Mouse (Mus musculus): Measurements from ENCODE around the gene Olfr543.

Gene Olfr543

DNA sequence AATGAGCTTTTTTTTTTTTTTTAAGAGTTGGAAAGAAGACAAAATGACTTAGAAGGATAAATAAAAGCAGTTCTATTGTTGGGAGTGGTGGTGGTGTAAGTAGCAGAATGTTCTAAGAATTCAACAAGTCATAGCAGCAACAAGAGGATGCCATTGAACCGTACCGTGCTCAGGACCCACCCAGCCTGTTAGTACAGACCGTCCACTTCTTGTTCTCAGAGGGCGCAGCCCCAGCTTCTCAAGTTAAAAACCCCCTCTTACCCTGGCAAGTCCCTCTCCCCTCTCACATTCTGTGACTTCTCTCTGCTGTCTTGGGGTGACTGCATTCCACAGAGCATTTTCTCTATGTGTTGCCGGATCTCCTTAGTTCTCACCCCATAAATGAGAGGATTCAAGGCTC, 4.9 kb downstream of the Olfr543 start:
- DNase-seq (ENCODE audit: low spot score) = no peak

GRCm38 (mm10) chr7:102472675-102473074, 8.8 kb downstream of the Olfr543 start:
- no peak for DNase-seq (ENCODE audit: low spot score)

- DNase-seq (ENCODE audit: low spot score) = peak; percentile 17
Measured at GRCm38 (mm10) chr7:102467566-102467965, 13.9 kb downstream of the Olfr543 start.

DNA sequence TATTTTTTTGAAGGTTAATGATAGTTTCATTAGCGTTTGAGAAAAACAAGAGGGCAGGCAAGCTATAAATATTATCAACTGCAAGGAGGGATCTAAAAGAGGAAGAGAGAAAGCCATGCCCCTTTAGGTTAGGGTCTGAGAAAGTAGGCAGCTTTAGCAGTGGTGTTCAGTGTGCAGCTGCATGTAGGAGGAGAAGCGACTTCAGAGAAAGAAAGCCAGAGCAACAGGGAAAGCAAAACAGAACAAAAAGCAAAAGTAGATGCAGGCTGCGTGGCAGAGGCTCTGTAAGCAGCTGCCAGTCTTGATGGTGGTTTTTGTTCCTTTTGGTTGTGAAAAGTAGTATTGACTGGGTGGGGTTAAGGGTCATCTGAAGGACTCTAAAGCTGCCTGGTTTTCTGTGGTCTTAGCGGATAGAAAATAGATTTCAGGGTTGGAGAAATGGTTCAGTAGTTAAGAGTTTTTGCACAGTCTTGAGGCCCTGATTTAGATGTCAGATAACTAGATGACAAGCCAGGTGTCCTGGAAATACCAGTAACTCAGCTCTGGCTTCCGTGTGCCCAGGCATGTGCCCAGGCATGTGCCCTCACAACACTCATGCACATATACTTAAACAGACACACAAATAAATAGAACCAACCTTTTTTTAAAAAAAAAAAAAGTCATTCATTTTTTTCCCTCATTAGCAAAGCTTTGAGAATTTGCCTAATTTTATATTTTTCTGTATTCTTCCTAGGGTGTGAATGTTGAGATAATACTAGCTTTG, 22.7 kb downstream of the Olfr543 start:
- peak; percentile 28 for DNase-seq (ENCODE audit: low spot score)

- DNase-seq (ENCODE audit: low spot score) = no peak
Measured at GRCm38 (mm10) chr7:102446438-102446837, 35.0 kb downstream of the Olfr543 start.

DNA sequence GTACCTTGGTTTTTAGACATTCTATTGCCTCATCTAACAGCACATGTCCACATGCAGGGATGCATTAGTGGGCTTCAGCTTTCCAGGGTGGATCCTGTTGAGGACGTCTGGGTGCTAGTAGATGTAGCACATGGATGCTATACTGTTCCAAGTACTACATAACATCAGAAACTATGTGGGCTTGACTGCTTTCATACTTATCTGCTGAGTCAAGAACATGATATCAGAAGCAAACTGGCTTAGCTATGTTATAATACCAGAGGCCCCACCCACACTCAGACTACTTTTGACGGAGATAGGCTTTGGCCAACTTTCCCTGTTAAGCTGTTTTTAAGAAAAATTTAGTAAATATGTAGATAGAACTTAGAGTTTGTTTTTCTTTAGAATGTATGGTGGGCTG, 37.2 kb downstream of the Olfr543 start:
- no peak for DNase-seq (ENCODE audit: low spot score)

DNA sequence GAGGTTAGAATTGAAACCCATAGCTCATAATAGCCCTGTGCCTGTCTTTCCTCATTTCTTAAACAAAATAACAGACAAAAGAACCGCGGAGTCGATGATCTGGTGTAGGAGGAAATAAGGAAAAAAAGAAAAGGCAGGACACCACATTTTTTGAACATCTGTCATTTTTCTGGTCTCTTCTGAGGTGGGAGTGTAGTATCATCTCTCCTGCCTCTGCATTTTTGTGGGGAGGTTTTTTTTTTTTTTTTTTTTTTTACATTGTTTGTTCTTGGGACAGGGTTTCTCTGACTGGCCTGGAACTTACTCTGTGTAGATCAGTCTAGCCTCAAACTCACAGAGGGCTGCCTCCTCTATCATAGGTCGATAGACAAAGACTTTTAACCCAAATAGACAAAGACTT, 39.0 kb downstream of the Olfr543 start:
- no peak for DNase-seq (ENCODE audit: low spot score)

DNA sequence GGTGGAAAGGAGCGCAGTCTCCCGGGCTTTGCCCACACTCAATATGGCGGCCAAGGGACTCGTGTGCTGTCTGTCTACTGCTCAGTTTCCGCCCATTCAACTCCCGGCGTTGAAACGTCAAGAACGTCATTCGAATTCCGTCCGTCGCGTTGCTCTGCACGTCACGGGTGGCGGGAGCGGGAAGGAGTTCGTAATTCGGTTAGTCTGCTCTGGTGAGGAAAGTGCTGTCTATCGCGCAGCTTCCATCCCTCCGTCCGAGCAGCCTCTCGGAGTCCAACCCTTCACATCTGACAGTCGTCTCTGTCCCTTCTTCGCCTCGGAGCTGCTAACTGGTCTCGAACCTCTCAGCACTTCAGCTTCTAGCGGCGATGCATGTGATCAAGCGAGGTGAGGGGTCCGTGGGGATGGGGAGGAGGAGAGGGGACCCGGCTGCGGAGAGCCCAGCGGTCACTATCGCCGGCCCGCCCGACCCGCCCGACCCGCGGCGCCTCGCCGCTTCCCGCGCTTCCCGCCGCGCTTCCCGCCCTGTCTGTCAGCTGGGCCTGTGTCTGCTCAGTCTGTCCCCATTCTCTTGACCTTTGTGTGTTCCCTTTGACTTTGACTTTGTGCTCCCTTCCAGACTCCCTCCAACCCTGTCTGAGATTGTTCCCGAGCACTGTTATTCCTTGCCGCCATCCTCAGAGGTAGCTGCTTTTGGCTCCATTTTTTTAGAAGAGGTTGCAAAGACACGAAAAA, 39.7 kb downstream of the Olfr543 start, which contains the start of gene Rrm1:
Gene Rrm1 (plus strand): TSS at position 39 of the 735 bp plus-strand sequence.
- DNase-seq (ENCODE audit: low spot score) = peak; percentile 94

DNA sequence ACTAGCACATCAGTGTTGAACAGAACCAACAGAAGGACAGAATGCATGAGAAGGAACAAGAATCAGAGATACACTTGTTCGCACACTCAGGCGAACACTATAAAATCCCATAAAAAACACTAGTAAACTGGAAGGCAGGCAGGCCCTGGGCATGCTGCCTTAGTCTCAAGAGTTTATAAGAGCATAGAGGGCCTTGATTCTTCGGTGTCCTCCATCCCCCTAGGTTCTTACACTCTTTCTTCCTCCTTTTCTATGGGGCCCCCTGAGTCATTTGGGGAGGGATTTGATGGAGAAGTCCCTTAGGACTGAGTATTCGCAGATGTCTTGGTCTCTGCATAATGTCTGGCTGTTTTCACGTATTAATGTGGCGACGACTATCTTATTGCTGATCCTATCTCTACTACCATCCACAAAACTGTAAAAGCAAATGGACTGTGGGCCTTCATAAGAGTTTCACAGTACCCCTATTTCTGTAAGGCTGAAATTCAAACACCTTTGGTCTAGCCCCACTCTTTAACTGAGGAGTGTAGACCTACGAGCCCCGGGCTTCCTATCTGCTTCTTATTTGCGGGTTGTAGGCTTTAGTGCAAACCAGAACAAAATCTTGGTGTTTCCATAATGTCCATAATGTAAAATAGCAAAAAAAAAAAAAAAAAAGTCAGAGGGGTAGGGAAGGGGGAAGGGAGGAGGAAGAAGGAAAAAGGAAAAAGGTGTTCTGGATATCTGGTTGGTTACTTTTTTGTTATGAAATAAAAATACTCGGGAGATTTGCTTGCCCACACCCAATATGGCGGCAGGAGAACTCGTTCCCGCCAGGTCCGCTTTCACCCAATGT, 40.4 kb downstream of the Olfr543 start:
- no peak for DNase-seq (ENCODE audit: low spot score)

DNA sequence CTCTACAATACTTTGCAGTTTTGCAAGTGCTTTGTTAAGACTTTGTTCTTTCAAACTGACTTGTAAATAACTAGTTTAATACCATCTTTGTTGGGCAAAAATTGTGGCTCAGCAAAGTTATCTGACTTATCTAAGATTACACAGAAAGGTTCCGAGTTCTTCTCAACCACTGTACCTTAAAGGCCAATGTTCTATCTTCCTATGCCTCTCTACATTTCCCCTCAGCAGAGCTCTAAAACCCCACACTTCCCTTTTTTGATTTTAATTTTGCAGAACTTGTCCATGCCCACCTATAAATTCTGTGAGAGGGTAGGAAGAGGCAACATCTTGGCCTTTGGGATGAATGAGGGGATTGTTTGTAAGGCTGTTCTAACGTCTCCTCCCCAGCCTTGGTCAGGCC, 47.1 kb downstream of the Olfr543 start:
- no peak for DNase-seq (ENCODE audit: low spot score)

Measured in urinary bladder, postnatal 14 days (tissue).